Mouse (Mus musculus): ENCODE measurements around the gene Pdcd1lg2.
"Not testable (repeated sequence)": the region's sequence is repeated elsewhere in the genome, so short reads cannot be mapped to it uniquely, and the experiment has no call there.

The Pdcd1lg2 gene

DNA sequence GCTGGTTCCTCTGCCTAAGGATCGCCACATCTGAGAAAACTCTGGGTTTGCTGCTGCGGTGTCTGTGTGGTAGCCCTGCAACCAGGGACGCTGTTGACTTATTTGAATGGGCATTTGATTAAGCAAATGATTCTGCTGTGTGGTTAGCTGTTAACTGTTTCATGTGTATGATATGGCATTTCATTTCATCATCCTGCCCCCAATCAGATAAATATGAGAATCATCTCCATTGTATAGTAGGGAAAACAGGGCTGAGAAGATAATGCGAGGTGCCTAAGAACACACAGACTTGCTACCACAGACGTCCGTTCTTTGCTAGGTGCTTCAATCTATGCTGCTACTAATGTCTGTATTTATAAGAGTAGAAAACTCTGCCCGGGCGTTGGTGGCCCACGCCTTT is 26.3 kb upstream of the Pdcd1lg2 start:
- DNase-seq: no peak

DNA sequence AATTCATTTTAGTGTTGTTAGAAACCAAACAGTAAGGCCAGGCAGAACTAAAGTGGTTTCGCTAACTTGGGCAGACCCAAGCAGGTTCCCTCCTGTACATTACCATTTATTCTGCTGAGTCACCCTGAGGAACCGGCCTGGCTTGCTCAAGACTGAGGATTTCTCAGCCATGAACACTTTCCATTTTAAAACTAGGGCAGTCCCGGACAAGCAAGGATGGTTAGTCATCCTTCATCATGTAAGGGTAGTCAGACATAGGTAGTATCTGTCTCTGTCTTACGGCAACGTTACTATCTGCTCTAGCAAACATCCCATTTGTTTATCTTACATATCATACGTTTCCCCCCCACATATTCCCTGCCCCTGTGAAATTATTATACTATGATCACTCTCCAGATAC is 25.7 kb upstream of the Pdcd1lg2 start:
- no peak for DNase-seq

DNA sequence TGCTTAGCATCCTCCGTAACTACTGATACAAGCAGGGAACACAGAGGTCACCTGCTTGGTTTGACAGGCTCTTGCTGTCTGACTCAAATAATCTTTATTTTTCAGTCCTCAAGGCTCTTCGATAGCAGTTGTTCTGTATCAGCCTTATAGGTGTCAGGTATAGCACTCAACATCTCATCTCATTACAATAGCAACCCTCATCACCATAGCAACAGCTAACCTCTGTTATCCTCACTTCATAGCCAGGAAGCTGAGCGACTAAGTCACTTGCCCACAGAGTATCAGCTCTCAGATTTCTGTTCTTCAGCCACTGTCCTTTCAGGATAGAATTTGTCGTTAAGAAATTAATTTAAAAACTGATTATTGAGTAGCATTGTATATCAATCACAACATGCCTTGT is 24.9 kb upstream of the Pdcd1lg2 start:
- DNase-seq: no peak

DNA sequence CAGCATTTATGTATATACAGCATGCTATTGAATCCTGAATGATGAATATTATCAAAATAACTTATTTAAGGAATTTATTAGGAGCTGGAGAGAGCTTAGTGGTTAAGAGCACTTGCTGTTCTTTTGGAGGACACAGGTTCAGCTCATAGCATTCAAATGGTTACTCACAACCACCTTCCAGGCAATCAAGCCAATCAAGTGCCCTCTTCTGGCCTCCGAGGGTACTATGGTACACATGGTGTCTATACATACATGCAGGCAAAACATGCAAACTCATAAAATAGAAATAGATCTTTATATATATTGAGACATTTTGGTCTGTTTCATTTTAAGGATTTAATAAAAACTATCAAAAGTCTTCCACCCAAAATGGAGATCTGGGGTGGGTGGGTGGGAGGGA is 21.9 kb upstream of the Pdcd1lg2 start:
- DNase-seq: no peak

DNA sequence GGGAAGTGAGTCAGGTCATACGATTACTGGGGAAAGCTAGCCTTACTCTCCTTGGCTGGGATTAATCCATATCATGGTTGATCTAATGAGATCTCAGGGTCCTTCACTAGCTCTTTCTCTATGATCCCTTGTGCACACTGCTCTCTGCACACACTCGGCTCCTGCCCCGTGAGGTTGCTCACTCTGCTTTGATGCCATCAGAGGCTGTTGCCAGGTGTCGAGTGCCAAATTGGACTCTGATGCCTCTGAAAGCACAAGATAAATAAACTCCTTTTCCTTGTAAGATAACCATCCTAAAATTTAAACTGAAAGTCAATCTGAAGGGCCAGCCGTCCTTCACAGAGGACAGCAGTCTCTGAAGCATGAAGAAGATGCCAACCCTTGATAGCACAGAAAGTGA is 20.2 kb upstream of the Pdcd1lg2 start:
- no peak for DNase-seq

DNA sequence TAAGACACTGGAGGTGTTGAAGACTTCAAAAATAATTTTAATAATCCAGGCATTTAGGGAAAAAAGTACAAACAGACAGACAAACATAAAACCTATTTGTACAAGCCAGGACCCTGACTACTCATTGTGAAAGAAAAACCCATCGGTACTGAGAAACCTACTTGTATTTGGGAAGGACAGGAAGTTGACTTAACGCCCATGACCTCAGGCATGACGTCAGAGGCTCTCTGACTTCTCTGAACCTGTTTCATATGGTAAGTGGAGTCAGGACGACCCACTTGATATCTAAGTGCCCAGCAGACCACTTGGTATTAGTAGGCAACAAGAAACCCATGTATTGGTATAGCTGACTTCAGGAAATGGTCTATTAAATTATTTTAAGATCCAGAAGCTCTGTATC is 19.4 kb upstream of the Pdcd1lg2 start:
- DNase-seq: no peak

DNA sequence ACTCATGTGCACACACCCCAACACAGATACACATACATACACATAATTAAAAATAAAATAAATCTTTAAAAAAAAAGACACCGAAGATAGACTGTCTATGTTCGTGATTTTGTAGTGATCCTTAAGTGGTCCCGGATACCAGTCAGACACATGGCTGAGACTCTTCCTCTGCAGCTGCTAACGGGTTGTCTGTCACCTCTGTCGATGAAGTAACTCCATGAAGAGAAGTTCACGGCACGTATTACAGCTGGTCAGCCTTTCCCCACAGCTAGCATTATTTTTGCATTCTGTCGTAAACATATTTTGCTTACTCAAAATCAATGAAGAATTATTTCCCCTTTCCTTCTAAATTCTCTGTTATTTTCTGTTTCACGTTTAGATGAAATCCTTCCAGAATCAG is 17.4 kb upstream of the Pdcd1lg2 start:
- no peak for DNase-seq

DNA sequence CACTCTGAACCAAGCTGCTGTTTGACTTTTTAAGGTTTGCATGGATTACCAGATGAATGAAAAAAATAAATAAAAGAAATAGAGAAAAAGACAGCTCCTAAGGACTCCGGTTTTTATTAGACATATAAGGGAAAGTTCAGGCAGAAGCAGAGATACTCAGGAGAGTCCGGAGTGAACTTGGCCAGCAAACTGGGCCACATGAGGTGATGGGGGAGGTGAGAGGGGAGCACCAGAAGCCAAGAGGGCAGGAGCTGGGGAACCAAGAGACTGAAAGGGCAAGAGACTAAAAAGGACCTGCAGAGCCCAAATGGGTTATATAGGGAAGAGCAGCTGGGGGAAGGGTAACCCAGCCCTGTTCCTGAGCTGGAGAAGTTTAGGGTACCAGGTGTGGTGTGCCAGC is 16.0 kb upstream of the Pdcd1lg2 start:
- no peak for DNase-seq

DNA sequence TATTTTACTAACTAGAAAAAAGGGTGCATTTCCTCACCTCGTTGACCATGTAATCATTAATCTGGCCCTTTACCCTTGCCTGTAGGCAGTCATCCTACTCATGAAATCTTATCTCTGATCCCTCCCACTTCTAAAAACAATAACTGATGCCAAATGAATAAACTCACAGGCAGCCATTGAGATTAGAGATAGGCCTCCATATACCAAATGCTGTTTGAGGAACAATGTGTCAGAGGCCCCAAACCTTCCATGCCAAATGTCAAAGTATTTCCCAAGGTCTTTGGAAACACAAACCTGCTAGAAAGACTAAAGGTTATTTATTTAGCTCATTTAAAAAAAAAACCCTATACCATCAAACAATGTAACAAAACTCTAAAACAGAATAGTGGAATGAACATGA is 14.4 kb upstream of the Pdcd1lg2 start:
- no peak for DNase-seq

DNA sequence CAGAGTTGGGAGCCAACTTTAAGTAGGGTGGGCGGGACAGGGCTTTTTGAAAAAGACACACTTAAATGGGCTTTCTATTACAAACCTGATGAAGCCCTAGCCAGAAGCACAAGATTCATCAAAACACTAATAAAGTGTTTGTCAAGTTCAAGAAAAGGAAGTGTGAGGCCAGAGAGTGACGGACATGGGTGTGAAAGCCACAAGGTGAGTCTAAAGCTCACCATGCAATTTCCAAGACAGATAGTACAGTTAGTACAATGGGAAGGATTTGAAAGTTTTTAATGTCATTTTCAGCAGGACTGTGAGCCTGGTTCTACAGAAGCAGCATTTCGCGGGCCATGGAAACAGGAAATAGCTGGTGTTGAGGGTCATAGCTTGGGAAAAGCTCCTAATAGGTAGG is 10.9 kb upstream of the Pdcd1lg2 start:
- DNase-seq: no peak

DNA sequence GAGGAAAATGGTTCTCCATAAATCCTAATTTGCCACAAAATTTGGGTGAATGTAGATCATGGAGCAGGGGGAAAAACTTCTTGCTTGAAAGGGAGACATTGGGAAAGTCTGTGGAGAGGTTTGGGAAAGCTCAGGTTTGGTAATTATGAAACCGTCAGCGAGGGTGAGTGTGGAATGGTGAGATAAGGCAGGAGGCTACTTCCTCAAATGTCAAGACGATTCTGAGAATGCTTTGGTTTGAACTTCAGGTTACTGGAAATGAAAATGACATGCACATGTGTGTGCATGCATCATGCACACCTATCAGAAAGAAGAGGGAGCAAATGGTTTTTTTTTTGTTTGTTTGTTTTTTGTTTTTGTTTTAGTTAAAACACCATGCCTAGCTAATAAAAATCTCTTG is 10.3 kb upstream of the Pdcd1lg2 start:
- no peak for DNase-seq

DNA sequence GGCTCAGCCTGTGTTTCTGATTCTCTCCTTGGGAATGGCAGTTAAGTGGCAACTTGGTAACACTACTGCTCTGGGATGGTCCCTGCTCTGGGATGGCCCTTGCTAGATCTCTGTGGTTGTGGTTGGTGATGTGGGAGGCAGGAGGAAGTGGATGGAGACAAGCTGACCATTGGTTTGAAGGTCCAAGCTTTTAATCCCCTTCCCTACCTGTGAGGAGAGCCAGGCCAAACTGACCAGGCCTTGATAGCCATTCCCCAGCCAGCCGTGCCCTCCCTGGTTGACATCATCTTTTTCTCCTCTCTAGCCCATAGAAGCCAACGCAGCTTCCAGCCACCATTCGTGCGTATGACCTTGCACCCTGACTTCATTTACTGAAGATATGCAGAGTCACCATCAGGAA is 8.1 kb upstream of the Pdcd1lg2 start:
- no peak for DNase-seq

DNA sequence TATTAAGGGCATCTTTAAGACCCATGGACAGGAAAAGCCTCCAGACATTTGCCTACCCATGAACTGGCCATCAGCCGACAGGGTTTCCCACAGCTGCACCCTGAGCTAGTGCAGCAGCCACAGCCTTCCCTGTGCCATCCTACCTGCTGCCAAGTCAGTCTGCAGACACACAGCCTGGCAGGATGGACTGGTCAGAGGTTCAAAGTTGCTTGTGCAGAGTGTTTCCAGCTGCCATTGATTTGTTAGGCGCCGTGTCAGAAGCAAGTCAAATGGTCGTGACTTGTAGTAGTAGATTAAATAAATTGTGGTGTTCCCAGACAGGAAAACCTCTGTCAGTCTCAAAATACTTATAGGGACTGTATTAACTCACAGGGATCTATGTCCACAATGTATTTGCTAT is 7.5 kb upstream of the Pdcd1lg2 start:
- DNase-seq: no peak

DNA sequence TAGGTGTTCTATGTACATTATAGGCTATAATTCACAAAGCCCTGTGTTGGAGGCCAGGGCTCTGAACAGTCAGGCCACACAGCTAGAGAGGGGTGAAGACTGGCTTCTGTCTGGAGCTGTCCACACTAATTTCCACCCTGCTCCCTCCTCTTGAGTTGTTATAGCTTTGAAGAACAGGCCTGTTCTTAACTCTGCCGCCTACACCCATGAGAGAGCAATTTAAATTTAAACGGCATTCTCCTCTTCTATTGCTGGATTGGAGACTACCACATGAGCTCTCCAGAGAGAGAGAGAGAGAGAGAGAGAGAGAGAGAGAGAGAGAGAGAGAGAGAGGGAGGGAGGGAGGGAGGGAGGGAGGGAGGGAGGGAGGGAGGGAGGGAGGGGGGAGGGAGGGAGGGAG is 5.3 kb upstream of the Pdcd1lg2 start:
- no peak for DNase-seq

DNA sequence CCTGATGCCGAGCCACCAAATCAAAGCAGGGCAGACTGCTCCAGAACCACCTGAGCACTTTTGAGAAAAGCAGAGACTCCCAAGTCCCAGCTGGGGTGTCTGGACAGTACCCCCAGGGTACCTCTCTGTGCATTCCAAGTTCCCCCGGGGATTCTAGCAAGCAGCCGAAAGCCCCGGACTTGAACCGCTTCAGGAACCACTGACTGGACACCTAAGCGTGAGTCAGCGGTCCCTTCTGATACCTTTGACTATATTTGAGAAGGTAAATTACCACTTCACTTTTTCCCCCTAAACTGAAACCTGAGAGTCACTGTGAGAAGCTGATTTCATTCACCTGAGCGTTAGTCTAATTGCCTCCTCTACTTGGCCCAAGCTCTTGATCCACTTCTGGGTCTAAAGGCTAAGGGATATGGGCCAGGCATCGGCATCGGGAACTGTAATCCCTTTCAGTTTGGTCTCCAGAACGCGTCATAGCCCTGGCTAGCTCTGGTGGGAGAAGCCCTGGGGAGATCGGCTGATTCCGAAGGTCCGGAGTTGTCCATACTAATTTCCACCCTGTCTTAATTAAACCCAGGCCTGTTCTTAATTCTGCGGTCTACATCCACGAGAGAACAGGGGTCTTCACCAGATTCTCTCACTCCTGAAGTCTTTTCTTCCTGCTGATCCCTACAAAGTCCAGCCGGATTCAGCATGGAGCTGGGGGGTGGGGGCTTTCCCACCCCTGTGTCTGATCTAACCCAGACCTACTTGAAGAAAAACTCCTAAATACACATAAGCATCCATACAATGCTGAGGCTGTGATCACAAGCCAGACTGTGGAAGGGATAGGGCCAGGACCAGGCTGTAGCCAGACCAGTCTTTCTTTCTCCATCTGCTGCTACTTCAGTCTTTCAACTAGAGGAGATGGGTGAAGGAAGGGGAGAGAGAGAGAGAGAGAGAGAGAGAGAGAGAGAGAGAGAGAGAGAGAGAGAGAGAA is 4.4 kb upstream of the Pdcd1lg2 start:
- DNase-seq: no peak

DNA sequence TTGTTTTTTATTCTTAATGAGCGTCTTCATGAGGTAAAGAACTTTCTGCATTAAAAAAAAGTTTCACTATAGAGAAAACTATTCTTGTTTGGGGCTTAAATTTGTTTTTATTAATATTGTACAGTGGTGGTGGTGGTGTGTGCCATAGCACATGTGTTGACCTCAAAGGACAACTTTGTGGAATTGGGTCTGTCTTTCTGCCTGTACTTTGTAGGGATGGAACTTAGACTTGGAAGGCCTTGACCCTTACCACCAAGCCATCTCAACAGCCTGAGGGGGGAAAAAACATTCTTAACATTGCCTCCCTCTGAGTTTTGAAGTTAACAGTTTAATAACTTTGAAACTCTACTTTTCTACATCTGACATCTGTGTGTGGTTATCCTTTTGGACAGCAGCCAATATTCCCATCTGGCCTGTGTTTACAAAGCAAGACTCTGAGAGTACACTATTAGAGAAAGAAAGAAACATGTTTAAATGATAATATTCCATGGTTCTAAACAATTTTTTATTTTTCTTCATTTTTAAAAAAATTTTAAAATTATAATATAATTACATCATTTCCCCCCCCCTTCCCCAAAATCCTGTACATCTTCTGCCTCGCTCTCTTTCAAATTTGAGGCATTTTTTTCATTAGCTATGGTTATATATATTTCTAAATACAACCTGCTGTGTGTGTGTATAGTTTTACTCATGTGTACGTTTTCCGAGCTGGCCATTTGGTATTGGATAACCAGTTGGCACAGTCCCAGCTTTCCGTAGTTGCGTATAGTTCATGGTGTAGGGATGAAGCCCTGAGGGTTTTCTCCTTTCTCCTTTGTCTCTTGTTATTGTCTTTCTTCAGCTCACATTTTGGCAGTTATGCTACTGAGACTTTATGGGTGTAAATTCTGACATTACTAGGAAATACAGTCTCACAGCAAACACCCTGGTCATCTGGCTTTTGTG is 2.0 kb downstream of the Pdcd1lg2 start:
- peak; percentile 42 for DNase-seq

DNA sequence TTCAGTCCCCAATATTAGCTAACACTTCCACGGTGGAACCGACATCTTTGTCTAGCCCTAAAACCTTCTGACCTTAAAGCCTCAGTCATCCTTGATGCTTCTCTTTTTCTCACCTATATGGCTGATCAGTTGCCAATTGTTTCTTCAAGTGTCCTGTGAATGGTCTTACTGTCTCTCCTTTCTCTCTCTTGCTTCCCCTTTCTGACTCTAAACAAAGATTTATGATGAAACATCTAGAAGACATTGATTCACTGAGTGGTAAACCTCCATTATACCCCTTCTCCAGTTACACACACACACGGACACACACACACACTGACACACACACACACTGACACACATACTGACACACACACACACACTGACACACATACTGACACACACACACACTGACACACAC is 3.8 kb downstream of the Pdcd1lg2 start:
- DNase-seq: no peak

DNA sequence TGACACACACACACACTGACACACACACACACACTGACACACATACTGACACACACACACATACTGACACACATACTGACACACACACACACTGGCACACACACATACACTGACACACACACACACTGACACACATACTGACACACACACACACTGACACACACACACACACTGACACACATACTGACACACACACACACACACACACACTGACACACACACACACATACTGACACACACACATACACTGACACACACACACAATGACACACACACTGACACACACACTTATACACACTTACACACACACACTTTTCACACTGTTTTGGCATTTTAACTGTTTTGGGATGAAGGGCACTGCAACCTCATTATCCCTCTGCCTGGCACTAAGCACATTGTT is 4.2 kb downstream of the Pdcd1lg2 start:
- DNase-seq: not testable (repeated sequence)

DNA sequence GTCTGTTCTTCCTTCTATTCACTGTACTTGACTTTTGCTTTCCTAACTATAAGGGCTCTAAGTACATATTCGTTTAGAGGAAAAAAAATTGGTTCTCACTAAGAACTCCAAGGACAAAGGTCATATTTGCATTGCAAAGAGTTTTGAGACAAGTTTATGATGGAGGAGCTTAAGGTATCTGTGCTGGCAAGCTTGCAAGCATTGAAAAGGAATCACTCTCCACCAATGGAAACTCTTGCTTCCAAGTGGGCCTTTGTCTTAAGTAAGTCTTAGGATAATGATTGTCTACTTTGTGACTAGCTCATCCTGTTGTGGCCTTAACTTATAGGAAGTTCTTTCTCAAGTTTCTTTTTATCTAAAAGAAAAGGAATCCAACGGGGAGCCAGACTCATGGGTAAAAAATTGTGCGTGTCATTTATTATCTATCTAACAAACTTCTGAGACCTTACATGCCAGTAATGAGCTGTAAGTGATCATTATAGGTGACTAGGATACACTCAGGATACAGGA is 5.7 kb downstream of the Pdcd1lg2 start:
- DNase-seq: no peak

DNA sequence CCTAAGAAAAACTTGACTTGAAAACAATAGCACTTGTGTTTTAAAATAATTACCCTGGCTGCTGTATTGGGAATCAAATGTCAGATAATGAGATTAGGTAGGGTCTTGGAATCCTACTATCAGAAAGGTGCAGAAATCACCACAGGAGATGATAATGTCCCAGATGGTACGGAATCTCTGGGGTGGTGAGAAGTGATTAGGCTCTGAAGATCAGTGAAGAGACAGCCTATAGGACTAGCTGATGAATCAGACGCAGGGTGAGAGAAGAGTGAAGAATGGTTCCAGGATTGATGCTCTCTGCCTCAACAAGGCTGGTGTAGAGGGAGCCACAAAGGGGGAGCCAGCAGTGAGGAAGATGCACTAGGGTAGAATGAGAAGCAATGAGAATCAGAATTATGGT is 6.5 kb downstream of the Pdcd1lg2 start:
- DNase-seq: no peak

DNA sequence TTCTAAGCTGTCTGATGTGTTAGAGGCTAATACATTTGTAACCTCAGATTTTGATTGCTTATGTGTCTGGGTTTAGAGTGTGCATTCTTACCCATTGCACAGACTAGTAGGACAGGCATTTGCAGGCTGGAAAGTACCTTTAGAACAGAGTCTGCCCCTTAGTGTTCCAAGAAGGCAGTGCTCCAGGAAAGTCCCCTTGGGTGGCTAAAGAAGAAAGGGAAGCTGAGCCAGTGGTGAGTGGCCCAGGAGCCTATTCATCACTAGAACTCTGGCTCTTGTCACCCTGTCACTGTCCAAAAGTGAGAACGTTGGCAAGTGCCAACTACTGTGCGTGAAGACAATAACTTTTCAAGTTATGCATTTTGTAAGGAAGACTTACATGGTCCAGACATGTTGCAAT is 7.2 kb downstream of the Pdcd1lg2 start:
- DNase-seq: no peak

DNA sequence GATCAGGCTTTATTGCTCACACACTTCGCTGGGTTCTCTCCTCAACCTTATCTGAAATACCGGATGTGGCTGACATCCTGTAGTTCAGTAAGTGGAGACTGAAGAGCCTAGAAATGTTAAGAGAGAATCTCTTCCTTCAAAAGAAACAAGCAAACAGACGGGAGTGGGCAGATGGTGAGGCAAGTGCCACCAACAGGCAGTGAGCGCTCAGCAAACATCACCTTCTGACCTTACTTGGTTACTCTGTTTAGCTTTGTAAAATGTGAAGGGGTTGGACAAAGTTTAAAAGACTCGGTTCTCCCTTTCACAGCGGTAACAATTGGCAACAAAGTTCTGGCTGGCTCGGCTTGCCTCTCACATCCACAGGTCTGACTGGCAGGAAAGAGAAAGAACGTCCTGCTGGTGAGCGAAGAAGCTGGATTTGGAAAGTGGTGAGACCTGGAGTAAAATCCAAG is 8.0 kb downstream of the Pdcd1lg2 start:
- DNase-seq: no peak

DNA sequence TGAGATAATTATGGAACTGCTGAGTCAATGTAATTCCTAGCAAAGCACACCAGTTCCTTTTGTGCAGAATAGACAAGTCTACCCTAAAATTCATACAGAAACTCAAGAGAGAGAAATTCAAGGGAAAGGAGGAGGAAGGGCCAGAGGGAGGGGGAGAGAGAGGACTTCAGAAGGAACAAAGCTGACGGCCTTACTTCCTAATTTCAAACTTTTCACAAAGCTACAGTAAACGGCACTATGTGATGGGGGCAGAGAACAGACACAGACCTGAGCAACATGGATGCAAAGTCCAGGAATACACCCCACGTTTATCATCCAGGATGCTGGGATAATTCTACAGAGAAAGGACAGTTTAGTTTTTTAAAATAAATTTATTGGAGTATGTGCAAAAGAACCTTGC is 8.8 kb downstream of the Pdcd1lg2 start:
- DNase-seq: no peak

DNA sequence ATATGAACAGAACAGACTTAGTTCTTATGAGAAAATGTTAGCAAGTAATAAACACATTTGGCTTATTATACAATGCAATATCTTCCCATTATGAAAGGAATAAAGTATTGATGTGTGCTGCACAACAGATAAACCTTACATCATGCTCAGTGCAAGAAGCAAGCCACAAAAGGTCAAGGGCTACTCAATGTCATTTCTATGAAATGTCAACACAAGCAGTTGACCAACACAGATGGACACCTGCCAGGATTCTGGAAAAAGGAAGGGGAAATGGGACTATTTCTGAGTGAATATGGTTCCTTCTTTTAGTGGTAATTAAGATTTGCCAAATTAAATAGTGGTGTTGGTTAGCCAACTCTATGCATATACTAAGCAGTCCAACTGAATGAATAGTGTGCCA is 9.2 kb downstream of the Pdcd1lg2 start:
- no peak for DNase-seq

Data from retina, postnatal 1 day (tissue).